Mouse (Mus musculus) heart, embryonic 13.5 days (tissue): ENCODE data around the gene Gm10217. TPM values are rescaled to one million over a fixed set of nuclear protein-coding genes. Genes with fewer than 3 reads are reported as not detected.

ENCODE experiments used
- ATAC-seq: fragments of 200-750 bp; cut with Nextera tagmentation; 2 replicates; pipeline ENCODE4 v1.8.0; 2017; ENCODE audit warnings: moderate TSS enrichment; ENCODE audit not compliant: insufficient number of reproducible peaks, low FRiP score, low TSS enrichment; ENCODE audit errors: extremely low read depth
- H3K27ac ChIP-seq: fragments of 300-500 bp; sonication (generic); replicated peaks from 2 replicates; pipeline ENCODE4 v1.5.1; 2015; ENCODE audit warnings: moderate library complexity, mild to moderate bottlenecking, inconsistent platforms
- H3K27me3 ChIP-seq: fragments of 300-500 bp; sonication (generic); replicated peaks from 2 replicates; pipeline ENCODE4 v1.6.1; 2015; ENCODE audit warnings: mild to moderate bottlenecking, inconsistent platforms
- H3K36me3 ChIP-seq: fragments of 300-500 bp; sonication (generic); 2 replicates; pipeline ENCODE4 v1.6.1; 2015; ENCODE audit warnings: mild to moderate bottlenecking, inconsistent platforms
- H3K4me1 ChIP-seq: fragments of 300-500 bp; sonication (generic); 2 replicates; pipeline ENCODE4 v1.6.1; 2015; ENCODE audit warnings: inconsistent platforms
- H3K4me2 ChIP-seq: fragments of 300-500 bp; sonication (generic); 2 replicates; pipeline ENCODE4 v1.6.1; 2015; ENCODE audit warnings: inconsistent platforms, mild to moderate bottlenecking, moderate library complexity
- H3K4me3 ChIP-seq: fragments of 300-500 bp; sonication (generic); 2 replicates; pipeline ENCODE4 v1.5.1; 2015; ENCODE audit warnings: moderate library complexity, mild to moderate bottlenecking, inconsistent platforms
- H3K9ac ChIP-seq: fragments of 300-500 bp; sonication (generic); 2 replicates; pipeline ENCODE4 v1.6.1; 2015; ENCODE audit warnings: inconsistent platforms, mild to moderate bottlenecking, moderate library complexity
- H3K9me3 ChIP-seq: fragments of 300-500 bp; sonication (generic); 2 replicates; pipeline ENCODE4 v1.6.1; 2016; ENCODE audit warnings: inconsistent platforms
- WGBS: fragments of 180-500 bp; shearing (Covaris S2); methylation state at CpG from one replicate; pipeline ENCODE4 v1.1.7; 2015; ENCODE audit warnings: mixed read lengths; 5-methylcytosine and 5-hydroxymethylcytosine counted together
- polyA plus RNA-seq: library from polyadenylated mRNA; unstranded; fragments of >200 nt; fragmentation: Nextera tagmentation; extraction: Ambion mirVana; gene quantifications from 2 replicates; pipeline ENCODE4 v1.2.1, GENCODE M21; 2015

Gene Gm10217
- not detected in 2 replicates for polyA plus RNA-seq

GRCm38 (mm10) chr8:9863951-9864350 lies at the start of gene Gm10217:
Gm10217 (plus strand) TSS chr8:9864251.
- Histone ChIP-seq H3K4me1 (peaks cover 7% of the 10 kb centered on the region), H3K36me3 (no peaks in the 10 kb centered on the region), H3K4me3 (no peak within 1 kb of the TSS), H3K9me3 (no peaks in the 10 kb centered on the region), H3K27me3 (no peaks in the 10 kb centered on the region), H3K27ac (no peak within 1 kb of the TSS), H3K9ac (no peak within 1 kb of the TSS), H3K4me2 (no peak within 1 kb of the TSS)
- WGBS = 67% methylated on average over 3 of the region's 3 CpGs
- no peak for ATAC-seq

GRCm38 (mm10) chr8:9824770-9825169 lies 39.3 kb upstream of the Gm10217 start:
- WGBS = 76% methylated on average over 8 of the region's 8 CpGs
- Histone ChIP-seq H3K36me3 (no peaks in the 10 kb centered on the region), H3K4me3 (no peak overlapping the region), H3K9ac (no peak overlapping the region), H3K27me3 (no peaks in the 10 kb centered on the region), H3K27ac (no peak overlapping the region), H3K9me3 (no peaks in the 10 kb centered on the region), H3K4me1 (no peaks in the 10 kb centered on the region), H3K4me2 (no peak overlapping the region)
- no peak for ATAC-seq

GRCm38 (mm10) chr8:9840257-9840656 lies 23.8 kb upstream of the Gm10217 start:
- H3K4me2 ChIP-seq = no peak overlapping the region
- H3K9me3 ChIP-seq = no peaks in the 10 kb centered on the region
- no peaks in the 10 kb centered on the region for H3K27me3 ChIP-seq
- H3K4me1 ChIP-seq = no peaks in the 10 kb centered on the region
- H3K27ac ChIP-seq = no peak overlapping the region
- WGBS = 80% methylated on average over 3 of the region's 3 CpGs
- H3K4me3 ChIP-seq = no peak overlapping the region
- H3K36me3 ChIP-seq = no peaks in the 10 kb centered on the region
- no peak for ATAC-seq
- no peak overlapping the region for H3K9ac ChIP-seq

GRCm38 (mm10) chr8:9859286-9859685 lies 4.8 kb upstream of the Gm10217 start:
- H3K9ac ChIP-seq = no peak overlapping the region
- no peaks in the 10 kb centered on the region for H3K27me3 ChIP-seq
- H3K9me3 ChIP-seq = no peaks in the 10 kb centered on the region
- no peaks in the 10 kb centered on the region for H3K36me3 ChIP-seq
- no peak overlapping the region for H3K27ac ChIP-seq
- peaks cover 10% of the 10 kb centered on the region for H3K4me1 ChIP-seq
- H3K4me2 ChIP-seq = no peak overlapping the region
- WGBS = 13% methylated on average over 2 of the region's 2 CpGs
- no peak overlapping the region for H3K4me3 ChIP-seq
- no peak for ATAC-seq

- Histone ChIP-seq H3K4me1 (peaks cover 10% of the 10 kb centered on the region), H3K4me3 (no peak overlapping the region), H3K9me3 (no peaks in the 10 kb centered on the region), H3K9ac (no peak overlapping the region), H3K36me3 (no peaks in the 10 kb centered on the region), H3K27ac (no peak overlapping the region), H3K4me2 (no peak overlapping the region), H3K27me3 (no peaks in the 10 kb centered on the region)
- 69% methylated on average over 10 of the region's 10 CpGs for WGBS
- no peak for ATAC-seq
Measured at GRCm38 (mm10) chr8:9860539-9861203, 3.4 kb upstream of the Gm10217 start.

- no peak overlapping the region for H3K4me2 ChIP-seq
- H3K4me1 ChIP-seq = no peaks in the 10 kb centered on the region
- H3K9me3 ChIP-seq = 0 out of 2 replicates have a peak, but pooled peaks cover 3% of the 10 kb centered on the region
- H3K4me3 ChIP-seq = no peak overlapping the region
- 73% methylated on average over 9 of the region's 9 CpGs for WGBS
- no peak for ATAC-seq
- H3K27me3 ChIP-seq = no peaks in the 10 kb centered on the region
- H3K27ac ChIP-seq = no peak overlapping the region
- H3K9ac ChIP-seq = no peak overlapping the region
- H3K36me3 ChIP-seq = no peaks in the 10 kb centered on the region
Measured at GRCm38 (mm10) chr8:9865150-9865549, 1.1 kb downstream of the Gm10217 start.

- Histone ChIP-seq H3K4me2 (no peak overlapping the region), H3K36me3 (no peaks in the 10 kb centered on the region), H3K9me3 (0 out of 2 replicates have a peak, but pooled peaks cover 3% of the 10 kb centered on the region), H3K27ac (no peak overlapping the region), H3K4me3 (no peak overlapping the region), H3K4me1 (no peaks in the 10 kb centered on the region), H3K9ac (no peak overlapping the region), H3K27me3 (no peaks in the 10 kb centered on the region)
- 61% methylated on average over 3 of the region's 3 CpGs for WGBS
- ATAC-seq = no peak
Measured at GRCm38 (mm10) chr8:9868094-9868493, 4.0 kb downstream of the Gm10217 start.

- no peaks in the 10 kb centered on the region for H3K27me3 ChIP-seq
- no peak overlapping the region for H3K9ac ChIP-seq
- no peaks in the 10 kb centered on the region for H3K9me3 ChIP-seq
- WGBS = 59% methylated on average over 1 of the region's 1 CpGs
- no peak overlapping the region for H3K4me3 ChIP-seq
- no peak overlapping the region for H3K27ac ChIP-seq
- H3K36me3 ChIP-seq = no peaks in the 10 kb centered on the region
- no peak for ATAC-seq
- no peaks in the 10 kb centered on the region for H3K4me1 ChIP-seq
- H3K4me2 ChIP-seq = no peak overlapping the region
Measured at GRCm38 (mm10) chr8:9876241-9876640, 12.2 kb downstream of the Gm10217 start.

GRCm38 (mm10) chr8:9879921-9880320 lies 15.9 kb downstream of the Gm10217 start:
- Histone ChIP-seq H3K27ac (no peak overlapping the region), H3K4me3 (no peak overlapping the region), H3K9ac (no peak overlapping the region), H3K4me2 (no peak overlapping the region), H3K36me3 (no peaks in the 10 kb centered on the region), H3K4me1 (no peaks in the 10 kb centered on the region), H3K9me3 (no peaks in the 10 kb centered on the region), H3K27me3 (no peaks in the 10 kb centered on the region)
- WGBS = 80% methylated on average over 4 of the region's 4 CpGs
- no peak for ATAC-seq

GRCm38 (mm10) chr8:9886714-9887113 lies 22.7 kb downstream of the Gm10217 start:
- H3K4me2 ChIP-seq = no peak overlapping the region
- H3K27ac ChIP-seq = no peak overlapping the region
- H3K9ac ChIP-seq = no peak overlapping the region
- no peak for ATAC-seq
- no peaks in the 10 kb centered on the region for H3K36me3 ChIP-seq
- H3K4me1 ChIP-seq = no peaks in the 10 kb centered on the region
- H3K27me3 ChIP-seq = no peaks in the 10 kb centered on the region
- H3K4me3 ChIP-seq = no peak overlapping the region
- no peaks in the 10 kb centered on the region for H3K9me3 ChIP-seq
- WGBS = 71% methylated on average over 4 of the region's 4 CpGs

- 61% methylated on average over 2 of the region's 2 CpGs for WGBS
Measured at GRCm38 (mm10) chr8:9899199-9899598, 35.1 kb downstream of the Gm10217 start.

GRCm38 (mm10) chr8:9899673-9900072 lies 35.6 kb downstream of the Gm10217 start:
- H3K9ac ChIP-seq = no peak overlapping the region
- no peak overlapping the region for H3K4me2 ChIP-seq
- no peaks in the 10 kb centered on the region for H3K27me3 ChIP-seq
- H3K4me3 ChIP-seq = no peak overlapping the region
- no peak overlapping the region for H3K27ac ChIP-seq
- WGBS = 66% methylated on average over 3 of the region's 3 CpGs
- no peaks in the 10 kb centered on the region for H3K9me3 ChIP-seq
- no peak for ATAC-seq
- no peaks in the 10 kb centered on the region for H3K4me1 ChIP-seq
- H3K36me3 ChIP-seq = no peaks in the 10 kb centered on the region

More at GRCm38 (mm10) chr8:9899199-9899598, 35.1 kb downstream of the Gm10217 start:
- H3K4me1 ChIP-seq = no peaks in the 10 kb centered on the region
- ATAC-seq = no peak
- H3K4me2 ChIP-seq = no peak overlapping the region
- no peak overlapping the region for H3K9ac ChIP-seq
- no peak overlapping the region for H3K27ac ChIP-seq
- H3K36me3 ChIP-seq = no peaks in the 10 kb centered on the region
- no peak overlapping the region for H3K4me3 ChIP-seq
- no peaks in the 10 kb centered on the region for H3K9me3 ChIP-seq
- no peaks in the 10 kb centered on the region for H3K27me3 ChIP-seq
